Mouse (Mus musculus) small intestine, adult 2 months (tissue): Measurements from ENCODE around the gene Coa3. TPM values are rescaled to one million over a fixed set of nuclear protein-coding genes. Genes with fewer than 3 reads are reported as not detected.

Experiments used
- H3K27ac ChIP-seq: fragments of 200-500 bp; 2 replicates; pipeline ENCODE4 v1.5.1; 2012; ENCODE audit warnings: low read depth, low read length, control low read depth, inconsistent platforms; ENCODE audit not compliant: insufficient read depth
- H3K27me3 ChIP-seq: fragments of 200-500 bp; 2 replicates; pipeline ENCODE4 v1.6.1; 2012; ENCODE audit warnings: mild to moderate bottlenecking, moderate library complexity, low read length, inconsistent platforms; ENCODE audit not compliant: control insufficient read depth, insufficient read depth
- H3K36me3 ChIP-seq: fragments of 200-500 bp; 2 replicates; pipeline ENCODE4 v1.6.1; 2012; ENCODE audit warnings: mild to moderate bottlenecking, low read length, control low read depth, inconsistent platforms; ENCODE audit not compliant: control insufficient read depth, insufficient read depth
- H3K4me1 ChIP-seq: fragments of 200-500 bp; 2 replicates; pipeline ENCODE4 v1.6.1; 2012; ENCODE audit warnings: low read length, inconsistent platforms, mixed read lengths; ENCODE audit not compliant: control insufficient read depth, insufficient read depth, insufficient read length
- H3K4me3 ChIP-seq: fragments of 200-500 bp; 2 replicates; pipeline ENCODE4 v1.5.1; 2012; ENCODE audit warnings: low read depth, mild to moderate bottlenecking, control low read depth, inconsistent platforms, low read length, moderate library complexity
- CTCF ChIP-seq: fragments of 200-500 bp; IDR thresholded peaks from 2 replicates; pipeline ENCODE4 v1.5.1; 2012; ENCODE audit warnings: low read depth, mild to moderate bottlenecking, control low read depth, inconsistent platforms, low read length, moderate library complexity, mixed read lengths; ENCODE audit not compliant: insufficient replicate concordance, insufficient read length; ENCODE audit errors: extremely low read depth
- POLR2A ChIP-seq: fragments of 200-500 bp; IDR thresholded peaks from 2 replicates; pipeline ENCODE4 v1.6.1; 2012; ENCODE audit warnings: low read depth, mild to moderate bottlenecking, control low read depth, inconsistent platforms, low read length, moderate library complexity
- WGBS: fragments of 180-500 bp; shearing (Covaris S2); methylation state at CpG from one replicate; pipeline ENCODE4 v1.1.7; 2018; 5-methylcytosine and 5-hydroxymethylcytosine counted together
- polyA plus RNA-seq: library from polyadenylated mRNA; depleted of rRNA; stranded (reverse); fragments of >200 nt; gene quantifications from 2 replicates; pipeline ENCODE4 v1.2.3, GENCODE M21; 2012

Gene Coa3
- polyA plus RNA-seq, 1 experiment, result 479 TPM

GRCm38 (mm10) chr11:101315665-101316500, 37.0 kb upstream of the Coa3 start, which contains the start of gene Psme3:
Gene Psme3, plus strand, starts transcription at chr11:101316213.
- H3K36me3 ChIP-seq, result peaks cover 21% of the 10 kb centered on the region
- no peaks in the 10 kb centered on the region for H3K27me3 ChIP-seq
- H3K4me3 ChIP-seq, result peak within 1 kb of the TSS; percentile 99
- WGBS, result under 1% methylated on average over 62 of the region's 62 CpGs
- peaks cover 2% of the 10 kb centered on the region for H3K4me1 ChIP-seq
- peak; percentile 62 for TF ChIP-seq POLR2A
- 0 out of 2 replicates have a peak, but pooled peaks have one; percentile 2 for TF ChIP-seq CTCF
- H3K27ac ChIP-seq, result peak within 1 kb of the TSS; percentile 48

DNA sequence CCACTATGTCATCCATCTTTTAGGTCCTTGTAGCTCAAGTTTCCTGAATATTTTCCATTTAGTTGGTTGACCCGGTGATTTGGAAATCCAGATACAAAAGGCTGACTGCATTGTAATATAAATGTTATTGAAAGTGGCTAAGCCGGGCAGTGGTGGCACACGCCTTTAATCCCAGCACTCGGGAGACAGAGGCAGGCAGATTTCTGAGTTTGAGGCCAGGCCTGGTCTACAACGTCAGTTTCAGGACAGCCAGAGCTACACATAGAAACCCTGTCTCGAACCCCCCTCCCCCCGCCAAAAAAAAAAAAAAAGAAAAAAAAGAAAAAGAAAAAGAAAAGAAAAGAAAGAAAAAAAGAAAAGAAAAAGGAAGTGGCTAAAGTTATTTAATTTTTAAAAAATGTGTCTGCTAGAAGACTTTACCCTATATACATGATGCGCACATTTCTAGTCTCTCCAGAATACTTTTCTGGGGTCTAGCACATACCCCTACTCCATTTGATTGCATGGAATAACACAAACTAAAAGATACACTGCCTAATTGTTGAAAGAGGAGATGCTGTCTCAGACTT, 36.3 kb upstream of the Coa3 start:
- Histone ChIP-seq H3K4me3 (peak overlapping the region; percentile 99; the same call in 1 of the 2 replicates), H3K27ac (peak overlapping the region; percentile 48)

DNA sequence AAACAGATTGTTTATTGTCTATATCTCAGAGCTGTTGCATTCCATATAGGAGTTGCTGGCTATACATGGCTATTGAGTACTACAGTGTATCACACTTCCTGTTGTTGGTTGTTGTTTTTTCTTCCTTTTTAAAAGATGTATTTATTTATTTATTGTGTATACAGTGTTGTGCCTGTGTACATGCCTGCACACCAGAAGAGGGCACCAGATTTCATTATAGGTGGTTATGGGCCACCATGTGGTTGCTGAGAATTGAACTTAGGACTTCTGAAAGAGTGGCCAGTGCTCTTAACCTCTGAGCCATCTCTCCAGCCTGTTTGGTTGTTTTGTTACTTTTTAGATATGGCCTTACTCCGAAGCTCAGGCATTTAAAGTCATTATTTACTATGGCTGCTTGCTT, 35.7 kb upstream of the Coa3 start:
- Histone ChIP-seq H3K36me3 (peaks cover 9% of the 10 kb centered on the region), H3K27ac (no peak overlapping the region), H3K4me1 (peaks cover 2% of the 10 kb centered on the region), H3K27me3 (no peaks in the 10 kb centered on the region), H3K4me3 (no peak overlapping the region)
- 95% methylated on average over 1 of the region's 1 CpGs for WGBS
- no peak for TF ChIP-seq POLR2A
- no peak for TF ChIP-seq CTCF

More for the DNA sequence above, 36.3 kb upstream of the Coa3 start:
- peaks cover 14% of the 10 kb centered on the region for H3K36me3 ChIP-seq
- H3K27me3 ChIP-seq, result no peaks in the 10 kb centered on the region
- peaks cover 2% of the 10 kb centered on the region for H3K4me1 ChIP-seq
- 83% methylated on average over 8 of the region's 8 CpGs for WGBS
- TF ChIP-seq CTCF (no peak), POLR2A (no peak)

GRCm38 (mm10) chr11:101312150-101312549, 33.2 kb upstream of the Coa3 start:
- Histone ChIP-seq H3K4me1 (peaks cover 2% of the 10 kb centered on the region), H3K27me3 (no peaks in the 10 kb centered on the region), H3K4me3 (no peak overlapping the region), H3K36me3 (no peaks in the 10 kb centered on the region), H3K27ac (no peak overlapping the region)
- WGBS, result 10% methylated on average over 3 of the region's 3 CpGs
- no peak for TF ChIP-seq POLR2A
- TF ChIP-seq CTCF, result no peak

- Histone ChIP-seq H3K36me3 (no peaks in the 10 kb centered on the region), H3K27me3 (no peaks in the 10 kb centered on the region), H3K4me1 (no peaks in the 10 kb centered on the region; the same call in 1 of the 2 replicates), H3K27ac (no peak overlapping the region), H3K4me3 (no peak overlapping the region)
- WGBS, result 78% methylated on average over 3 of the region's 3 CpGs
- TF ChIP-seq CTCF, result no peak
- no peak for TF ChIP-seq POLR2A
Measured at GRCm38 (mm10) chr11:101311083-101311482, 32.2 kb upstream of the Coa3 start.

- no peak for TF ChIP-seq POLR2A
- TF ChIP-seq CTCF, result no peak
- Histone ChIP-seq H3K4me3 (no peak overlapping the region), H3K36me3 (no peaks in the 10 kb centered on the region), H3K4me1 (peaks cover 7% of the 10 kb centered on the region; the same call in 1 of the 2 replicates), H3K27me3 (no peaks in the 10 kb centered on the region), H3K27ac (no peak overlapping the region)
- WGBS, result 16% methylated on average over 5 of the region's 5 CpGs
Measured at GRCm38 (mm10) chr11:101307744-101308143, 28.8 kb upstream of the Coa3 start.

DNA sequence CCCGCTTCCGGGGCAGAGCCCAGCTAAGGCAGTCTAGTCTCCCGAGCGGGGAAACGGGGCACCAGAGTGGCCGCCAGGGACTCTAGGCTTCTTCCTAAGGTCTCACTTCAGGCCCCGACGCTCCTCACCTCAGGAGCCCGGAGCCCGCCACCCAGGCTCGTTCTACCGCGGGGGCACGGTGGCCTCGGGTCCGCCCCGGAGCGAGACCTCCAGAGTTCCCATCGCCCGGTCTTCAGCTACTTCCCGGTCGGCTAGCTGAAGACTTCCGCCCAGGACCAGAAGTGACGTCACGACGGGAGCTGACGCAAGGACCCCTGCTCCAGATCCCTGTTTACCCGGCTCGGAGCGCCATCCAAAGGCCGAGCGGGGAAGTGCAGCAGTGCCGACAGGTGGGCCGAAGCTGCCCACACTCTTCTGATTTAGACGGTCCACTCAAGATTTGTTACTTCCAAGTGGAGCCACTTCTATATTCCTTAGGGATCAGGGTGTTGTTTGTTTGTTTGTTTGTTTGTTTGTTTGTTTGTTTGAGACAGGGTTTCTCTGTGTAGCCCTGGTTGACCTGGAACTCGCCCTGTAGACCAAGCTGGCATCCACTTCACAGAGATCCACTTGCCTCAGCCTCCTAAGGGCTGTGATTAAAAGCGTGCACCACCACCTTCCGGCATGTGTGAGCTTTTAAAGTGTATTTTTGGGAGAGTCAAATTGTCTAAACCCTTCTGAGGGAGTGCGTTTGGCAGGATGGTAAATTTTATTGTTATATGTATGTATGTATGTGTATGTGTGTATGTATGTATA, 23.3 kb upstream of the Coa3 start, which contains the start of gene Becn1:
Gene Becn1 (minus strand): TSS at position 283 of the 795 bp plus-strand sequence.
- H3K27ac ChIP-seq, result peak within 1 kb of the TSS; percentile 96
- 5% methylated on average over 39 of the region's 39 CpGs for WGBS
- TF ChIP-seq POLR2A (peak; percentile 67; the same call in 1 of the 2 replicates), CTCF (peak; percentile 82; the same call in 1 of the 2 replicates)

More for the DNA sequence above, 23.3 kb upstream of the Coa3 start, which contains the start of gene Becn1:
- Histone ChIP-seq H3K4me1 (peaks cover 14% of the 10 kb centered on the region), H3K4me3 (peak within 1 kb of the TSS; percentile 98), H3K36me3 (peaks cover 22% of the 10 kb centered on the region), H3K27me3 (no peaks in the 10 kb centered on the region)
